Mouse (Mus musculus) layer of hippocampus, adult 18-20 months (tissue): ENCODE measurements around the gene Rhox3a2. TPM values are rescaled to one million over a fixed set of nuclear protein-coding genes. Genes with fewer than 3 reads are reported as not detected.
"Not testable (repeated sequence)": the region's sequence is repeated elsewhere in the genome, so short reads cannot be mapped to it uniquely, and the experiment has no call there.

ENCODE experiments used
- DNase-seq, 2 experiments: peaks; one replicate each; pipeline ENCODE4 v3.0.0; 2022; ENCODE audit warnings: low spot score in 2 of 2
- long read RNA-seq: library from polyadenylated mRNA; stranded (forward); transcript quantifications from one replicate; pipeline ENCODE4 v2.0.0, GENCODE M21; 2021
- total RNA-seq, 2 experiments: library from RNA; stranded (reverse); gene quantifications; 2 replicates each; pipeline ENCODE4 v1.2.3; 2021

The Rhox3a2 gene
- total RNA-seq = not detected
- long read RNA-seq = 0 reads

- DNase-seq = not testable (repeated sequence)
These were observed at the start of gene Rhox3a2 for GRCm38 (mm10) chrX:37379728-37380127. Gene Rhox3a2, plus strand, starts transcription at chrX:37380028.

- DNase-seq = not testable (repeated sequence)
These were observed 10.7 kb downstream of the Rhox3a2 start, which contains the start of gene Rhox4a2 for GRCm38 (mm10) chrX:37390548-37390947. Gene Rhox4a2, plus strand, starts transcription at chrX:37390848.

- DNase-seq = not testable (repeated sequence)
These were observed 31.9 kb downstream of the Rhox3a2 start, which contains the start of gene Rhox2b for GRCm38 (mm10) chrX:37411767-37412166. Gene Rhox2b, plus strand, starts transcription at chrX:37412067.

GRCm38 (mm10) chrX:37432194-37432593 is 52.4 kb downstream of the Rhox3a2 start, which contains the start of gene Rhox4b:
Gene Rhox4b, plus strand, starts transcription at chrX:37432494.
- not testable (repeated sequence) for DNase-seq

Other genes starting within 250 kb of the Rhox3a2 start
- under 1 TPM; 0.30 TPM for gene Akap14, start 211.2 kb upstream of the Rhox3a2 start, total RNA-seq
- 100 to 1,000 TPM; 209 to 223 TPM for gene Ndufa1, start 188.9 kb upstream of the Rhox3a2 start, total RNA-seq
- gene Rnf113a1, start 188.8 kb upstream of the Rhox3a2 start, total RNA-seq = 1 to 10 TPM; 7.3 to 8.4 TPM
- gene Gm9, start 169.0 kb upstream of the Rhox3a2 start, total RNA-seq = not detected
- not detected for gene Rhox1, start 157.8 kb upstream of the Rhox3a2 start, total RNA-seq
- gene Rhox2a, start 135.1 kb upstream of the Rhox3a2 start, total RNA-seq = not detected
- not detected for gene Rhox3a, start 130.1 kb upstream of the Rhox3a2 start, total RNA-seq
- gene Rhox4a, start 114.7 kb upstream of the Rhox3a2 start, total RNA-seq = not detected
- gene Rhox4a2, start 10.8 kb downstream of the Rhox3a2 start, total RNA-seq = not detected
- gene Rhox2b, start 32.0 kb downstream of the Rhox3a2 start, total RNA-seq = not detected
- gene Rhox4b, start 52.5 kb downstream of the Rhox3a2 start, total RNA-seq = not detected
- not detected for gene Rhox2c, start 73.7 kb downstream of the Rhox3a2 start, total RNA-seq
- not detected for gene Rhox3c, start 78.6 kb downstream of the Rhox3a2 start, total RNA-seq
- gene Rhox4c, start 100.3 kb downstream of the Rhox3a2 start, total RNA-seq = not detected
- not detected for gene Rhox2d, start 113.4 kb downstream of the Rhox3a2 start, total RNA-seq
- gene Rhox4d, start 134.3 kb downstream of the Rhox3a2 start, total RNA-seq = not detected
- not detected for gene Rhox2e, start 150.4 kb downstream of the Rhox3a2 start, total RNA-seq
- not detected for gene Rhox3e, start 162.0 kb downstream of the Rhox3a2 start, total RNA-seq
- not detected for gene Rhox4e, start 177.4 kb downstream of the Rhox3a2 start, total RNA-seq
- gene Rhox2f, start 191.4 kb downstream of the Rhox3a2 start, total RNA-seq = not detected
- not detected for gene Rhox3f, start 201.0 kb downstream of the Rhox3a2 start, total RNA-seq
- not detected for gene Rhox4f, start 227.7 kb downstream of the Rhox3a2 start, total RNA-seq
- gene Rhox3g, start 248.6 kb downstream of the Rhox3a2 start, total RNA-seq = not detected